Mouse (Mus musculus) layer of hippocampus, adult 8-10 months (tissue): ENCODE results near the gene Dstyk. TPM values are rescaled to one million over a fixed set of nuclear protein-coding genes. Genes with fewer than 3 reads are reported as not detected.

Experiments used
- DNase-seq, 2 experiments: peaks; one replicate each; pipeline ENCODE4 v3.0.0; 2022; ENCODE audit warnings: low spot score in 2 of 2
- total RNA-seq, 4 experiments: library from RNA; stranded (reverse); gene quantifications; 2 replicates each; pipeline ENCODE4 v1.2.4; 2022

Dstyk gene
- total RNA-seq, 4 experiments from 2014 or later, result 41.2 to 53.1 (median 47.5) TPM

- no peak for DNase-seq
These were observed 92.4 kb downstream of the Dstyk start for GRCm38 (mm10) chr1:132509771-132510170.

- peak in 1 of 2 experiments; percentile 42 for DNase-seq
These were observed 94.2 kb downstream of the Dstyk start for GRCm38 (mm10) chr1:132511521-132511920.

- no peak for DNase-seq
These were observed 94.8 kb downstream of the Dstyk start for GRCm38 (mm10) chr1:132512106-132512505.

GRCm38 (mm10) chr1:132515339-132515738, 98.0 kb downstream of the Dstyk start:
- no peak for DNase-seq

Other genes with a start within 250 kb of the Dstyk start
- 1 to 10 TPM in 2 of 4 experiments, under 1 TPM in 2; 0.30 to 1.3 (median 0.83) TPM for gene Lemd1, start 226.1 kb upstream of the Dstyk start, total RNA-seq
- under 1 TPM; 0.69 to 0.92 (median 0.77) TPM for gene AC124108.1, start 226.1 kb upstream of the Dstyk start, total RNA-seq
- gene Gm10188, start 187.8 kb upstream of the Dstyk start, total RNA-seq, result not detected
- 1 to 10 TPM; 5.1 to 6.2 (median 5.7) TPM for gene Klhdc8a, start 118.9 kb upstream of the Dstyk start, total RNA-seq
- gene Nuak2, start 101.4 kb upstream of the Dstyk start, total RNA-seq, result 1 to 10 TPM; 1.2 to 2.0 (median 1.9) TPM
- 100 to 1,000 TPM; 201 to 235 (median 218) TPM for gene Tmcc2, start 26.3 kb upstream of the Dstyk start, total RNA-seq
- 10 to 100 TPM; 57.2 to 73.3 (median 65.9) TPM for gene Rbbp5, start 59.8 kb downstream of the Dstyk start, total RNA-seq
- 1 to 10 TPM; 5.9 to 6.5 (median 6.3) TPM for gene Tmem81, start 88.7 kb downstream of the Dstyk start, total RNA-seq
- 100 to 1,000 TPM in 1 of 4 experiments, 10 to 100 TPM in 3; 74.6 to 104 (median 85.8) TPM for gene Cntn2, start 125.7 kb downstream of the Dstyk start, total RNA-seq